Mouse (Mus musculus) forebrain, embryonic 12.5 days (tissue): ENCODE measurements at regions not wholly inside any gene's neighbourhood (a gene's known extent, or its start where the extent isn't known, plus 50 kb on each side); places are given as distances from the start of the nearest gene placed in this dataset.

Experiments used
- ATAC-seq: fragments of 200-750 bp; cut with Nextera tagmentation; 2 replicates; pipeline ENCODE4 v1.8.0; 2017; ENCODE audit warnings: moderate TSS enrichment; ENCODE audit not compliant: low FRiP score
- H3K27ac ChIP-seq: fragments of 300-500 bp; sonication (generic); 2 replicates; pipeline ENCODE4 v1.5.1; 2016; ENCODE audit warnings: mild to moderate bottlenecking
- H3K27me3 ChIP-seq: fragments of 300-500 bp; sonication (generic); 2 replicates; pipeline ENCODE4 v1.6.1; 2016; ENCODE audit warnings: mild to moderate bottlenecking
- H3K36me3 ChIP-seq: fragments of 300-500 bp; sonication (generic); replicated peaks from 2 replicates; pipeline ENCODE4 v1.6.1; 2016; ENCODE audit warnings: mild to moderate bottlenecking
- H3K4me1 ChIP-seq: fragments of 300-500 bp; sonication (generic); 2 replicates; pipeline ENCODE4 v1.6.1; 2016
- H3K4me2 ChIP-seq: fragments of 300-500 bp; sonication (generic); 2 replicates; pipeline ENCODE4 v1.6.1; 2016; ENCODE audit warnings: mild to moderate bottlenecking, moderate library complexity
- H3K4me3 ChIP-seq: fragments of 300-500 bp; sonication (generic); replicated peaks from 2 replicates; pipeline ENCODE4 v1.5.1; 2016; ENCODE audit warnings: mild to moderate bottlenecking
- H3K9ac ChIP-seq: fragments of 300-500 bp; sonication (generic); 2 replicates; pipeline ENCODE4 v1.6.1; 2016; ENCODE audit warnings: mild to moderate bottlenecking
- H3K9me3 ChIP-seq: fragments of 300-500 bp; sonication (generic); 2 replicates; pipeline ENCODE4 v1.6.1; 2016
- WGBS: fragments of 180-500 bp; shearing (Covaris S2); methylation state at CpG from one replicate; pipeline ENCODE4 v1.1.7; 2016; 5-methylcytosine and 5-hydroxymethylcytosine counted together

GRCm38 (mm10) chr13:15283065-15283464, 180.0 kb upstream of the Gli3 start:
- H3K9ac ChIP-seq: no peak overlapping the region
- no peak overlapping the region for H3K4me3 ChIP-seq
- no peaks in the 10 kb centered on the region for H3K36me3 ChIP-seq
- H3K9me3 ChIP-seq: no peaks in the 10 kb centered on the region; the same call in 1 of the 2 replicates
- no peaks in the 10 kb centered on the region for H3K27me3 ChIP-seq
- H3K4me1 ChIP-seq: no peaks in the 10 kb centered on the region
- H3K4me2 ChIP-seq: no peak overlapping the region
- 25% methylated on average over 2 of the region's 2 CpGs for WGBS
- no peak for ATAC-seq
- no peak overlapping the region for H3K27ac ChIP-seq

- H3K9ac ChIP-seq: no peak overlapping the region
- 0 out of 2 replicates have a peak, but pooled peaks cover 2% of the 10 kb centered on the region for H3K9me3 ChIP-seq
- H3K27ac ChIP-seq: no peak overlapping the region
- H3K4me1 ChIP-seq: no peaks in the 10 kb centered on the region
- no peak overlapping the region for H3K4me3 ChIP-seq
- no peak overlapping the region for H3K4me2 ChIP-seq
- no peak for ATAC-seq
- H3K27me3 ChIP-seq: no peaks in the 10 kb centered on the region
- H3K36me3 ChIP-seq: no peaks in the 10 kb centered on the region
- 87% methylated on average over 2 of the region's 2 CpGs for WGBS
Observed at GRCm38 (mm10) chr13:15298457-15298856, 164.6 kb upstream of the Gli3 start.

- Histone ChIP-seq H3K36me3 (no peaks in the 10 kb centered on the region), H3K4me1 (no peaks in the 10 kb centered on the region), H3K9ac (no peak overlapping the region), H3K27ac (no peak overlapping the region), H3K27me3 (no peaks in the 10 kb centered on the region), H3K9me3 (0 out of 2 replicates have a peak, but pooled peaks cover 2% of the 10 kb centered on the region), H3K4me2 (no peak overlapping the region), H3K4me3 (no peak overlapping the region)
- WGBS: 66% methylated on average over 4 of the region's 4 CpGs
- no peak for ATAC-seq
Observed at GRCm38 (mm10) chr13:15325413-15325812, 137.6 kb upstream of the Gli3 start.

- H3K9ac ChIP-seq: no peak overlapping the region
- no peak for ATAC-seq
- H3K4me1 ChIP-seq: no peaks in the 10 kb centered on the region
- H3K4me2 ChIP-seq: no peak overlapping the region
- no peaks in the 10 kb centered on the region for H3K27me3 ChIP-seq
- no peaks in the 10 kb centered on the region for H3K36me3 ChIP-seq
- 90% methylated on average over 3 of the region's 3 CpGs for WGBS
- H3K9me3 ChIP-seq: 0 out of 2 replicates have a peak, but pooled peaks cover 2% of the 10 kb centered on the region
- no peak overlapping the region for H3K4me3 ChIP-seq
- H3K27ac ChIP-seq: no peak overlapping the region
Observed at GRCm38 (mm10) chr13:15326146-15326545, 136.9 kb upstream of the Gli3 start.

GRCm38 (mm10) chr13:15329561-15329960, 133.5 kb upstream of the Gli3 start:
- Histone ChIP-seq H3K27ac (no peak overlapping the region), H3K4me3 (no peak overlapping the region), H3K9ac (no peak overlapping the region), H3K4me1 (no peaks in the 10 kb centered on the region), H3K9me3 (0 out of 2 replicates have a peak, but pooled peaks cover 2% of the 10 kb centered on the region), H3K27me3 (no peaks in the 10 kb centered on the region), H3K36me3 (no peaks in the 10 kb centered on the region), H3K4me2 (no peak overlapping the region)
- 89% methylated on average over 3 of the region's 3 CpGs for WGBS
- no peak for ATAC-seq

- H3K9me3 ChIP-seq: no peaks in the 10 kb centered on the region
- H3K4me3 ChIP-seq: no peak overlapping the region
- no peak overlapping the region for H3K4me2 ChIP-seq
- no peak overlapping the region for H3K9ac ChIP-seq
- WGBS: 54% methylated on average over 3 of the region's 3 CpGs
- no peak overlapping the region for H3K27ac ChIP-seq
- no peaks in the 10 kb centered on the region for H3K36me3 ChIP-seq
- H3K4me1 ChIP-seq: no peaks in the 10 kb centered on the region
- H3K27me3 ChIP-seq: no peaks in the 10 kb centered on the region
- ATAC-seq: no peak
Observed at GRCm38 (mm10) chr13:15343474-15343873, 119.6 kb upstream of the Gli3 start.

- H3K27me3 ChIP-seq: no peaks in the 10 kb centered on the region
Observed at GRCm38 (mm10) chr13:15346866-15347265, 116.2 kb upstream of the Gli3 start.

GRCm38 (mm10) chr13:15366437-15366836, 96.6 kb upstream of the Gli3 start:
- ATAC-seq: no peak
- WGBS: 97% methylated on average over 2 of the region's 2 CpGs
- Histone ChIP-seq H3K36me3 (no peaks in the 10 kb centered on the region), H3K27ac (no peak overlapping the region), H3K27me3 (no peaks in the 10 kb centered on the region), H3K4me1 (no peaks in the 10 kb centered on the region), H3K9ac (no peak overlapping the region), H3K9me3 (no peaks in the 10 kb centered on the region), H3K4me2 (no peak overlapping the region), H3K4me3 (no peak overlapping the region)

More at GRCm38 (mm10) chr13:15346866-15347265, 116.2 kb upstream of the Gli3 start:
- ATAC-seq: no peak
- H3K27ac ChIP-seq: no peak overlapping the region
- no peaks in the 10 kb centered on the region for H3K9me3 ChIP-seq
- no peaks in the 10 kb centered on the region for H3K36me3 ChIP-seq
- no peak overlapping the region for H3K4me2 ChIP-seq
- WGBS: 8% methylated on average over 2 of the region's 2 CpGs
- no peak overlapping the region for H3K4me3 ChIP-seq
- H3K9ac ChIP-seq: no peak overlapping the region
- no peaks in the 10 kb centered on the region for H3K4me1 ChIP-seq

GRCm38 (mm10) chr13:15380081-15380480, 83.0 kb upstream of the Gli3 start:
- Histone ChIP-seq H3K4me3 (no peak overlapping the region), H3K27me3 (no peaks in the 10 kb centered on the region), H3K9me3 (no peaks in the 10 kb centered on the region), H3K4me1 (no peaks in the 10 kb centered on the region), H3K27ac (no peak overlapping the region), H3K36me3 (no peaks in the 10 kb centered on the region), H3K4me2 (no peak overlapping the region), H3K9ac (no peak overlapping the region)
- 88% methylated on average over 8 of the region's 8 CpGs for WGBS
- no peak for ATAC-seq

- no peak overlapping the region for H3K4me3 ChIP-seq
- no peaks in the 10 kb centered on the region for H3K27me3 ChIP-seq
- H3K27ac ChIP-seq: peak overlapping the region; percentile 51
- ATAC-seq: peak; percentile 87; the same call in 1 of the 2 replicates
- peak overlapping the region; percentile 26 for H3K4me2 ChIP-seq
- WGBS: 2% methylated on average over 4 of the region's 4 CpGs
- no peaks in the 10 kb centered on the region for H3K36me3 ChIP-seq
- no peak overlapping the region for H3K9ac ChIP-seq
- peaks cover 12% of the 10 kb centered on the region for H3K4me1 ChIP-seq
- H3K9me3 ChIP-seq: no peaks in the 10 kb centered on the region
Observed at GRCm38 (mm10) chr13:15395249-15395648, 67.8 kb upstream of the Gli3 start.

- H3K36me3 ChIP-seq: no peaks in the 10 kb centered on the region
- peak overlapping the region; percentile 26; the same call in 1 of the 2 replicates for H3K4me2 ChIP-seq
- no peaks in the 10 kb centered on the region for H3K27me3 ChIP-seq
- no peak overlapping the region for H3K4me3 ChIP-seq
- H3K4me1 ChIP-seq: peaks cover 12% of the 10 kb centered on the region
- ATAC-seq: no peak
- no peaks in the 10 kb centered on the region for H3K9me3 ChIP-seq
- H3K9ac ChIP-seq: no peak overlapping the region
- WGBS: 12% methylated on average over 7 of the region's 7 CpGs
- H3K27ac ChIP-seq: 0 out of 2 replicates have a peak overlapping the region, but pooled peaks have one; percentile 14
Observed at GRCm38 (mm10) chr13:15395694-15396093, 67.3 kb upstream of the Gli3 start.

- no peaks in the 10 kb centered on the region for H3K9me3 ChIP-seq
- no peaks in the 10 kb centered on the region for H3K27me3 ChIP-seq
- no peak overlapping the region for H3K4me2 ChIP-seq
- no peak overlapping the region for H3K4me3 ChIP-seq
- H3K27ac ChIP-seq: no peak overlapping the region
- WGBS: 63% methylated on average over 2 of the region's 2 CpGs
- no peaks in the 10 kb centered on the region for H3K36me3 ChIP-seq
- H3K4me1 ChIP-seq: peaks cover 12% of the 10 kb centered on the region
- no peak overlapping the region for H3K9ac ChIP-seq
- no peak for ATAC-seq
Observed at GRCm38 (mm10) chr13:15398677-15399076, 64.4 kb upstream of the Gli3 start.
